Mouse (Mus musculus) kidney, embryonic 14.5 days (tissue): ENCODE data around the gene Afmid. TPM values are rescaled to one million over a fixed set of nuclear protein-coding genes. Genes with fewer than 3 reads are reported as not detected.

Experiments
- ATAC-seq: fragments of 200-750 bp; cut with Nextera tagmentation; 2 replicates; pipeline ENCODE4 v1.8.0; 2017; ENCODE audit warnings: moderate number of reproducible peaks, mild to moderate bottlenecking, moderate TSS enrichment, moderate library complexity; ENCODE audit not compliant: low FRiP score, low TSS enrichment
- H3K27ac ChIP-seq: fragments of 300-500 bp; sonication (generic); 2 replicates; pipeline ENCODE4 v1.5.1; 2014; ENCODE audit warnings: low read depth, mild to moderate bottlenecking, low read length, moderate library complexity, mixed read lengths
- H3K27me3 ChIP-seq: fragments of 300-500 bp; sonication (generic); 2 replicates; pipeline ENCODE4 v1.6.1; 2014; ENCODE audit warnings: mild to moderate bottlenecking, low read length; ENCODE audit not compliant: control insufficient read depth, insufficient read depth
- H3K36me3 ChIP-seq: fragments of 300-500 bp; sonication (generic); 2 replicates; pipeline ENCODE4 v1.6.1; 2014; ENCODE audit warnings: low read length, mixed read lengths; ENCODE audit not compliant: control insufficient read depth, insufficient read depth
- H3K4me1 ChIP-seq: fragments of 300-500 bp; sonication (generic); 2 replicates; pipeline ENCODE4 v1.6.1; 2014; ENCODE audit warnings: low read length, mixed read lengths; ENCODE audit not compliant: control insufficient read depth, insufficient read depth
- H3K4me2 ChIP-seq: fragments of 300-500 bp; sonication (generic); replicated peaks from 2 replicates; pipeline ENCODE4 v1.6.1; 2014; ENCODE audit warnings: low read depth, mild to moderate bottlenecking, low read length
- H3K4me3 ChIP-seq: fragments of 300-500 bp; sonication (generic); 2 replicates; pipeline ENCODE4 v1.5.1; 2014; ENCODE audit warnings: mild to moderate bottlenecking, low read length
- H3K9ac ChIP-seq: fragments of 300-500 bp; sonication (generic); 2 replicates; pipeline ENCODE4 v1.6.1; 2014; ENCODE audit warnings: low read depth, mild to moderate bottlenecking, low read length, moderate library complexity
- H3K9me3 ChIP-seq: fragments of 300-500 bp; sonication (generic); 2 replicates; pipeline ENCODE4 v1.6.1; 2016; ENCODE audit warnings: low read length; ENCODE audit not compliant: control insufficient read depth
- WGBS: fragments of 180-500 bp; shearing (Covaris S2); extraction: QIAGEN DNeasy Blood & Tissue Kit; methylation state at CpG from one replicate; pipeline ENCODE4 v1.1.7; 2014; 5-methylcytosine and 5-hydroxymethylcytosine counted together
- polyA plus RNA-seq: library from polyadenylated mRNA; unstranded; fragments of >200 nt; fragmentation: Nextera tagmentation; extraction: Ambion mirVana; gene quantifications from 2 replicates; pipeline ENCODE4 v1.2.1, GENCODE M21; 2014

The Afmid gene
- polyA plus RNA-seq, 1 experiment from 2014 or later: 4.1 TPM

DNA sequence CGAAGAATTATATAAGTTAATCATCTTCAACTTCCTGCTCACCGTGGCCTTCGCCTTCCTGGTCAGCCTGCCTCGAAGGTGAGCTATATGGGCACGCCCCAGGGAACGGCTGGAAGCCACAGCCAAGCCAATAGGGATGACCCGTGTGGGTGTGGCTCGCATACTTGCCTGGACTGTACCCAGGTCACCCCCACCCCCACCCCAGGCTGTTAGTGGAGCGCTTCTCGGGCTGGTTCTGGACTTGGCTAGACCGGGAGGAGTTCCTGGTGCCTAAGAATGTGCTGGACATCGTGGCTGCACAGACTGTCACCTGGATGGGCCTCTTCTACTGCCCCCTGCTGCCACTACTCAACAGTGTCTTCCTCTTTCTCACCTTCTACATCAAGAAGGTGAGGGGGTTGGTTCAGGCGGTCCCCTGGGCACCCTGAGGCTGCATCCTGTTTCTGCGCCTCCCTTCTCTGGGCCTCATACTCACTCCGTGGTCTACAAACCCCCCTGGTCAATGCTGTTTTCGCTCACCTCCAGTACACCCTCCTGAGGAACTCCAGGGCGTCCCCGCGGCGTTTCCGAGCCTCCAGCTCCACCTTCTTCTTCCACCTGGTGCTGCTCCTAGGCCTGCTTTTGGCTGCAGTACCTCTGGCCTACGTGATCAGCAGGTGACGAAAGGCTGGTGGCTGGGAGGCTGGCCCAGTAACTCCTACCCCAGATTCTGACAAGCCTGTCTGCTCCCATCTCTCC, 34.9 kb upstream of the Afmid start:
- peak overlapping the region; percentile 14; the same call in 1 of the 2 replicates for H3K4me3 ChIP-seq
- no peaks in the 10 kb centered on the region for H3K9me3 ChIP-seq
- no peaks in the 10 kb centered on the region for H3K27me3 ChIP-seq
- WGBS: 31% methylated on average over 23 of the region's 23 CpGs
- no peak overlapping the region for H3K9ac ChIP-seq
- peak overlapping the region; percentile 38 for H3K4me2 ChIP-seq
- no peaks in the 10 kb centered on the region for H3K4me1 ChIP-seq
- H3K36me3 ChIP-seq: no peaks in the 10 kb centered on the region
- no peak overlapping the region; the same call in 1 of the 2 replicates for H3K27ac ChIP-seq
- peak; percentile 43 for ATAC-seq

GRCm38 (mm10) chr11:117791441-117791761, 34.3 kb upstream of the Afmid start:
- H3K27me3 ChIP-seq: no peaks in the 10 kb centered on the region
- H3K36me3 ChIP-seq: no peaks in the 10 kb centered on the region
- no peak overlapping the region for H3K9ac ChIP-seq
- no peak overlapping the region for H3K4me3 ChIP-seq
- ATAC-seq: no peak
- no peak overlapping the region for H3K27ac ChIP-seq
- no peaks in the 10 kb centered on the region for H3K9me3 ChIP-seq
- H3K4me1 ChIP-seq: no peaks in the 10 kb centered on the region
- H3K4me2 ChIP-seq: no peak overlapping the region
- 84% methylated on average over 9 of the region's 9 CpGs for WGBS

DNA sequence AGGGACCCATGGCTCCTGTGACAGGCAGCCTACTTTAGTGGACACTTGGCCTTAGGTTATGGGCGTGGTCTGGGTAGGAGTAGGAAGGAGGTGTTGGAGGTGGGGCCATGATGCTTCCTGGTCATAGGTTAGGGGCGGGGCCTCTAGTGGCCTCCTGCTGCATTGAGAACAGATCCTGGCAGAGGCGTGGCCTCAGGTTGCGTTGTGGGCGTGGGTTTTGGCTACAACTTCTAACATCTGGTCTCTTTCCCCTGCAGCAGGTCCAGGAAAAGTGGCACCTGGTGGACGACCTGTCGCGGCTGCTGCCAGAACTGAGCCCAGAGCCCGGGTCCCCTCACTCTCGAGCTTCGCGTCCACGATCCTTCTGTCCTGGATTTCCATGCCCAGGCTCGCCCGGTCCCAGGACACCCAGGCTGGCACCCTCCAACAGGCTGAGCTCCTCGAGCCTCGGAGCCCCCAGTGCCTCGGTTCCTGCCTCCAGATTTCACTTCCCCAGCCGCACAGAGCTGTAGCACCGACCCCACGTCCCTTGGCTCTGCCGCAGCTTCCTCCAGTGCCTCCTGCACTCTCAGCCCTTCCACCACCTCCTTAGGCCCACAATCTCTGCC, 33.3 kb upstream of the Afmid start:
- ATAC-seq: peak; percentile 71
- H3K4me1 ChIP-seq: no peaks in the 10 kb centered on the region
- peak overlapping the region; percentile 45 for H3K4me2 ChIP-seq
- no peak overlapping the region for H3K27ac ChIP-seq
- H3K9ac ChIP-seq: peak overlapping the region; percentile 47; the same call in 1 of the 2 replicates
- H3K27me3 ChIP-seq: no peaks in the 10 kb centered on the region
- no peaks in the 10 kb centered on the region for H3K9me3 ChIP-seq
- peak overlapping the region; percentile 11 for H3K4me3 ChIP-seq
- WGBS: 10% methylated on average over 22 of the region's 22 CpGs
- H3K36me3 ChIP-seq: no peaks in the 10 kb centered on the region

GRCm38 (mm10) chr11:117794035-117794551, 31.6 kb upstream of the Afmid start:
- Histone ChIP-seq H3K27ac (no peak overlapping the region), H3K4me2 (no peak overlapping the region), H3K9me3 (no peaks in the 10 kb centered on the region), H3K4me3 (no peak overlapping the region), H3K9ac (no peak overlapping the region), H3K36me3 (no peaks in the 10 kb centered on the region), H3K27me3 (no peaks in the 10 kb centered on the region), H3K4me1 (no peaks in the 10 kb centered on the region)
- no peak for ATAC-seq
- WGBS: 49% methylated on average over 4 of the region's 4 CpGs

DNA sequence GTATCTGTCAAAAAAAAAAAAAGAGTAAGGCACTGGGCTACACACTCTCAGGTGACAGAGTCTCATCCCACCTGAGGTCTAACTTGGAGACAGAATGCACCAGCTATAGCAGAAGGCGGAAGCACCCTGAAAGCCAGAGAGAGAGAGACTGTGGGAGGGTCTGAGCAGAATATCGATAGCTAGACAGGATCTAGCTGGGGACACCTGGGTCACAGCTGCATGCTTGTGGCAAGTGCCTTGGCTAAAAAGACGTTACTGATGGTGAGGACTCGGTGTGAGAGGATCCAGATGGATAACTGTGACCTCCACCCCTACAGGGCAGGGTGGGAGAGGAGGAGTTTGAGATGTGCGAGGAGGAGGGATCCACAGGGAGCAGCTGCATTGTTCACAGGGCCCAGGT, 28.8 kb upstream of the Afmid start:
- 23% methylated on average over 5 of the region's 5 CpGs for WGBS
- H3K4me1 ChIP-seq: no peaks in the 10 kb centered on the region
- ATAC-seq: no peak
- no peak overlapping the region for H3K27ac ChIP-seq
- H3K4me3 ChIP-seq: no peak overlapping the region
- H3K9ac ChIP-seq: no peak overlapping the region
- no peak overlapping the region for H3K4me2 ChIP-seq
- H3K9me3 ChIP-seq: no peaks in the 10 kb centered on the region
- no peaks in the 10 kb centered on the region for H3K36me3 ChIP-seq
- no peaks in the 10 kb centered on the region for H3K27me3 ChIP-seq

GRCm38 (mm10) chr11:117797511-117798159, 28.1 kb upstream of the Afmid start, which contains the start of gene 6030468B19Rik:
Gene 6030468B19Rik, plus strand, starts transcription at chr11:117797660.
- Histone ChIP-seq H3K4me1 (no peaks in the 10 kb centered on the region), H3K27me3 (no peaks in the 10 kb centered on the region), H3K9me3 (no peaks in the 10 kb centered on the region), H3K4me3 (no peak within 1 kb of the TSS), H3K36me3 (no peaks in the 10 kb centered on the region), H3K4me2 (no peak within 1 kb of the TSS), H3K27ac (no peak within 1 kb of the TSS), H3K9ac (no peak within 1 kb of the TSS)
- WGBS: 47% methylated on average over 9 of the region's 9 CpGs
- ATAC-seq: no peak; the same call in 1 of the 2 replicates

- 0 out of 2 replicates have a peak, but pooled peaks have one; percentile 28 for ATAC-seq
These were observed 27.6 kb upstream of the Afmid start for GRCm38 (mm10) chr11:117798160-117798541.

GRCm38 (mm10) chr11:117799174-117799573, 26.6 kb upstream of the Afmid start:
- Histone ChIP-seq H3K9me3 (no peaks in the 10 kb centered on the region), H3K36me3 (no peaks in the 10 kb centered on the region), H3K27ac (no peak overlapping the region), H3K9ac (no peak overlapping the region), H3K4me2 (no peak overlapping the region), H3K4me1 (no peaks in the 10 kb centered on the region), H3K4me3 (no peak overlapping the region), H3K27me3 (no peaks in the 10 kb centered on the region)
- no peak for ATAC-seq
- WGBS: 71% methylated on average over 5 of the region's 5 CpGs

More at GRCm38 (mm10) chr11:117798160-117798541, 27.6 kb upstream of the Afmid start:
- Histone ChIP-seq H3K4me1 (no peaks in the 10 kb centered on the region), H3K27me3 (no peaks in the 10 kb centered on the region), H3K4me2 (no peak overlapping the region), H3K36me3 (no peaks in the 10 kb centered on the region), H3K9ac (no peak overlapping the region), H3K27ac (no peak overlapping the region), H3K9me3 (no peaks in the 10 kb centered on the region), H3K4me3 (no peak overlapping the region)
- 24% methylated on average over 2 of the region's 2 CpGs for WGBS

DNA sequence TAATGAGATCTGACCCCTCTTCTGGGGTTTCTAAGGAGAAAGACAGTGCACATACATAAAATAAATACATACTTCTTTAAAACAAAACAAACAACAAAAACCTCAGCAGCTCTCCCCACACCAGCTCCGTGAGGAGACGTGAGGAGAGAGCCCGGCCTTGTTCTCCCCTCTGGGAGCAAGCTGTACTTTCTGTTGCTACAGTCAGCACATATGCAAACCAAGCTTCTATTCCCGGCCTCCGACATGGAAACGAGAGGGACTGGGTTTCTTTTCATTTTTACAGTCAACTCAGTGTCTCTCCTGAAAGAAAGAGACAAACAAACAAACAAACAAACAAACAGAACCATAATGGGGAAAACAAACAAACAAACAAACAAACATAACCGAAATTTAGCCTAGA, 25.7 kb upstream of the Afmid start:
- no peak overlapping the region for H3K4me3 ChIP-seq
- H3K9ac ChIP-seq: no peak overlapping the region
- H3K36me3 ChIP-seq: no peaks in the 10 kb centered on the region
- WGBS: 86% methylated on average over 7 of the region's 7 CpGs
- H3K27me3 ChIP-seq: no peaks in the 10 kb centered on the region
- no peaks in the 10 kb centered on the region for H3K9me3 ChIP-seq
- H3K4me2 ChIP-seq: no peak overlapping the region
- no peaks in the 10 kb centered on the region for H3K4me1 ChIP-seq
- no peak for ATAC-seq
- H3K27ac ChIP-seq: no peak overlapping the region
